Mouse (Mus musculus) lung, postnatal 0 days (tissue): ENCODE results near the gene Kif15.

ENCODE experiments used
- CTCF ChIP-seq: IDR thresholded peaks from 2 replicates; pipeline ENCODE4 v1.5.1; 2016; ENCODE audit warnings: antibody characterized with exemption, mild to moderate bottlenecking
- EP300 ChIP-seq: IDR thresholded peaks from 2 replicates; pipeline ENCODE4 v1.6.1; 2016; ENCODE audit warnings: antibody characterized with exemption, mild to moderate bottlenecking, control low read depth

DNA sequence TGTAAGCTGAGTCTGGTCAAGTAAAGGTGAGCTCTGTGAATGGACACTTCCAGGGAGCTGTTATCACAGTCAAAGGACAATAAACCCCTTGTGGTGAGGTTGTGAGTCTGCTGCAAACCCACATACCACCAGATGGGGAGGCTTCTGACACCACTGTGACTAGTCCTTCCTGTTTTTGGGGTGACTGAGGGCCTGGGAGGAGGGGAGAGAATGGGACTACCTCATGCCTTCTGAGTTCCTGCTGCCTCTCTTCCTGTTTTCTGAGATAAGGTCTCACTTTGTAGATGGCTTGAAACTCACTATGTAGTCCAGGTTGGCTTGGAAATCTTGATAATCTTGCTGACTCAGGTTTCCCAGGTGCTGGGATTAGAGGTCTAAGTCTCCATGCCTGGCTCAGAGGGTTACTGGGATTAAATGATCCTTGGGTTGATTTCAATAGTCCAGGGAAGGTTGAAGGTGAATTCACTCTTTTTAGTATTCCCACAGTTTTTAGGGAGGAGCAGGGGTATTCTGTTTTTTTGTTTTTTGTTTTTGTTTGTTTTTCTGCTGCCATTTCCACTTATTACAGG is 108.0 kb downstream of the Kif15 start:
- TF ChIP-seq CTCF (no peak), EP300 (no peak)
